Mouse (Mus musculus) ovary, adult 18-20 months (tissue): ENCODE data around the gene Six2.

ENCODE experiments used
- DNase-seq: peaks from one replicate; pipeline ENCODE4 v3.0.0; 2022; ENCODE audit warnings: low spot score, mixed read lengths

Six2 gene

DNA sequence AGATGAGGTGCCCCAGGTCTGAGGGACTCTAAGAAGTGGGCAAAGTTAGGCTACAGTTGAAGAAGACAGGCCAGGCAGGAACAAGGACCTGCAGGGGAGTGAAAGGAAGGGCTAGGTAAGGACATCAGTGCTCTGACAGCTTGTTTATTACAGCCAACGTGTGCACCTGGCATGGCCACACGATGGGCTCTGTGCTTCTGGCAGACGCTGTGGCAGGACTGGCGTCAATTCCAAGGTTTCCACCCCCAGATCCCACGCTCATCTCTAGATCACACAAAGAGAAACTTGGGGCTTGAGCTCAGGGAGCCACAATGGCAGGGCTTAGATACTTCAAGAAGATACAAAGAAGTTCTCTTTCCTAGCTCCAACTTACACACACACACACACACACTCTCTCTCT lies 26.6 kb downstream of the Six2 start:
- no peak for DNase-seq

DNA sequence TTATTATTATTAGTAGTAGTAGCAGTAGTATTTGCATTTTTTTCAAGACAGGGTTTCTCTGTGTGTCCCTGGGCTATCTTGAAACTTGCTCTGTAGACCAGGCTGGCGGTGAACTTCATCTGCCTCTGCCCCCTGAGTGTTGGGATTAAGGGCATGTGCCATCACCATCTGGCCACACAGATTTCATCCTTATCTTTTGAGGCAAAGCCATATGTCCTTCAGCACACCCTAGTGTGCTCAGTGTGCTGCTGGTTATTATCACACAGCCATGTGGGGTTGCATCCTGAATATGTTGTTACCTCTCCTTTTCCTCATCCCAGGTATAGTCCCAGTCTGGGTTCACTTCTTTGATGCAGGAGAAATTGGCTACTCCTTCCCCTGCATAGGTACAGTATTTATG lies 28.1 kb downstream of the Six2 start:
- DNase-seq: no peak

DNA sequence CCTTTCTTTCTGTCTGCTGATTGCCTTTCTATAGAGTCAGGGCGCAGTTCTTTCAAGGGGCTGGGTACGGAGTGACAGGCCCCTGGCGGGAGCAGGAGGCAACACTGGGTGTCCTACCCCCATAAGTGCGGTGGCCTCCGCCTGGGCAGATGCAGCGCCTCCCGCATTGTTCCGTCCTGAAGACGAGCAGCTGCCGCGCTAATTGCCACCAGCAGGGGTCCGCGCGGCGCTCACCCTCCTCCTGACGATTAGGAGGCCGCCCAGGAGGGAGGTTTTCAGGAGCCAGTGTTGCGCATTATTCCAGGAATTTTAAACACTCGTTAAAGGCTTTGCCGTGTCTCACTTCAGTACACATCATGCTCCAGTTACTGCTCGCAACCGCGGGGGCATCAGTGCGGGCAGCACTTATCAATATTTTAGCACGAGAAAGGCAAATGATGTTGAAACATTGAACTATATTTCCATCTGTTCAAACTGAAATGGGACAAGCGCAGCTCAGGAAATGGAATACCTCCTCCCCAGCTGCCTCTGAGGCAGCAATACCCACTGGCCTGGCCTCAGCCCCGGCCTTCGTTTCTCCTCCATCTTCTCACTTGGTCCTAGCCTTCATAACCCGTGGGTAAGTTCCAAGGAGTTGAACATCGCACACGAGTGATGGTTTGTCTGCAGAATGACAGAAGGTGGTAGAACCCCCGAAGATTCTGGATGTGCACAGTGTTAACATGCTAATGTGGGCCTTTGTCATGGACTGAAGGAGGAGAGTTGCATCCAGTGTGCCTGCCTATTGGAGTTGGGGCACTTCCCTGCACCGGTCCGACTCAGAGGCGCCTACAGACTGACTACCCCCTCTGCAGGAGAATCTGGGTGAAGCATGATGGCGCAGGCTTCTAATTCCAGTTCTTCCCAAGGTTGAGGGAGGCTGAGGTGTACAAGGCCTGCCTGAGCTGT lies 42.1 kb downstream of the Six2 start:
- no peak for DNase-seq

DNA sequence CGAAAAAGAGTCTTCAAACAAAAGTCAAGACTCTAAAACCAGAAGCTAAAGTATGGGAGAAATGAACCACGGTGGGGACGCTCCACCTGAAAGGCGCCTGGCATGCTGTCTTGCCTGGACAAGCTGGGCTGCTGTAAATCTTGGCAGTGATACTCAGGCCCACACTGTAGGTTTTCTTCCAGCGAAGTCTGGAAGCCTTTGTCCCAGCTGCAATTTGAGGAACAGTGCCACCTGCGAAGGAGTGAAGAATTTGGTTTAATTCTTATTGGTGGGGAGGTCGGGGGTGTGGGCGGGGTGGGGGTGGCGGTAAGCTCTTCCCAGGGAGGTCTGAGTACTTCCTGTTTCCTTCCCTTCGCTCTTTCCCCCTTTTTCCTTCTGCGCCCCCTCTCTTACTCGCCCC lies 42.8 kb downstream of the Six2 start:
- DNase-seq: no peak

DNA sequence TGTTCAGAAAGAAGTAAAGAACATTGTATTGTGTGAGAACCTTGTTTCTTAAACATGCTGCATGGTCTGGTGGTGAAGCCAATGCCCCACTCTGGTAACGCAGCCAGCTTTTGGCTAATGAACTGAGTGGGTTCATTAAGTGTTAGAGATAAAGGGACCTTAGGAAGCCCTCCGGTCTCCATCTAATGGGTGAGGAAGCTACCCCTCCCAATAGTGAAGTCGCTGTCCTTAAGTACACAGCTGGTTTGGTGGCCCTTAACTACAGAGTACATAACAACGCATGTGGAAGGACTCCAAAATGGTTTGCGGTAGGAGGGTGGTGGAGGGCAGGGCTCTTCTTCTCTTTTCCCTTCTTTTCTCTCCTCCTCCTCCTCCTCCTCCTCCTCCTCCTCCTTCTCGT lies 50.2 kb downstream of the Six2 start:
- no peak for DNase-seq
